Mouse (Mus musculus): Measurements from ENCODE around the gene Gcn1l1. TPM values are rescaled to one million over a fixed set of nuclear protein-coding genes. Genes with fewer than 3 reads are reported as not detected.

Gene Gcn1l1
- polyA plus RNA-seq, 1 experiment from 2014 or later = 56.9 TPM

DNA sequence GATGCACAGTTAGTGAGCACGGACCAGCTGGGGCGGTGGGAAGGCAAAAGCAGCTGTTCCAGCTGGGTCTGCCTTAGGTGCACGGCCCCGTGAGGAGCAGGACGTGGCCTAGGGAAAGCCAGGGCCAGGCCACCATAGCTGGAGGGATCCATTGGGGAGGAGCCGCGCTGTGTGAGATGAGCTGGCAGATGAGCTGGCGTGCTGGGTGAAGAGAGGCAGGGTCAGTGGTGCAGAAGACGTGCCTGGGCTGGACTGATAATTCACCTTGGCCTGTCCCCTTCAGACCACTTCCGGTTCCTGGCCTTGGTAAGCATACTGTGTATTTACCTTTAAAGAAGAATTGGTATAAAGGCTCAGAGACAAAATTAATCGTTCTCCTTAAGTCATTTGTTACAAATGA is 46.5 kb downstream of the Gcn1l1 start:
- Histone ChIP-seq H3K27me3 (ENCODE audit: insufficient read depth, poor library complexity, severe bottlenecking) (no peaks in the 10 kb centered on the region), H3K4me3 (no peak overlapping the region), H3K9me3 (no peaks in the 10 kb centered on the region), H3K36me3 (peaks cover 100% of the 10 kb centered on the region), H3K4me1 (replicated peaks) (no peaks in the 10 kb centered on the region), H3K27ac (no peak overlapping the region)
- no peak for DNase-seq (ENCODE audit: low spot score)
- 94% methylated on average over 11 of the region's 11 CpGs for WGBS

DNA sequence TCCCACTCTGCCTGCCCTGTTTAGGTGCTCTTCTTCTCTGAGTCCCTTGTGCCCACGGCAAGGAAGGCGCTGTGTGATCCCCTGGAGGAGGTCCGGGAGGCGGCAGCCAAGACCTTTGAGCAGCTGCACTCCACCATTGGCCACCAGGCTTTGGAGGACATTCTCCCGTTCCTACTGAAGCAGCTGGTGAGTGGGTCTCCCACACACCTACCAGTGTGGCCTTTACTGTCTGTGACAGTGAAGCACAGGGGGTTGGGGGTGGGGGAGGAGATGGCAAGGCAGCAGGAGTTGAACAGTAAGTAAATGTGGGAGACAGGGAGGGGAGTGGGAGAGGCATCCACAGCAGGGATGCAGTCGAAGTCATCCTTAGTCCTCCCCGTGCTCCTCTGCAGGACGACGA is 48.3 kb downstream of the Gcn1l1 start:
- no peaks in the 10 kb centered on the region for H3K4me1 ChIP-seq (replicated peaks)
- H3K4me3 ChIP-seq = no peak overlapping the region
- H3K27ac ChIP-seq = no peak overlapping the region
- H3K9me3 ChIP-seq = no peaks in the 10 kb centered on the region
- peaks cover 100% of the 10 kb centered on the region for H3K36me3 ChIP-seq
- DNase-seq (ENCODE audit: low spot score) = no peak
- H3K27me3 ChIP-seq (ENCODE audit: insufficient read depth, poor library complexity, severe bottlenecking) = no peaks in the 10 kb centered on the region
- 93% methylated on average over 9 of the region's 9 CpGs for WGBS

DNA sequence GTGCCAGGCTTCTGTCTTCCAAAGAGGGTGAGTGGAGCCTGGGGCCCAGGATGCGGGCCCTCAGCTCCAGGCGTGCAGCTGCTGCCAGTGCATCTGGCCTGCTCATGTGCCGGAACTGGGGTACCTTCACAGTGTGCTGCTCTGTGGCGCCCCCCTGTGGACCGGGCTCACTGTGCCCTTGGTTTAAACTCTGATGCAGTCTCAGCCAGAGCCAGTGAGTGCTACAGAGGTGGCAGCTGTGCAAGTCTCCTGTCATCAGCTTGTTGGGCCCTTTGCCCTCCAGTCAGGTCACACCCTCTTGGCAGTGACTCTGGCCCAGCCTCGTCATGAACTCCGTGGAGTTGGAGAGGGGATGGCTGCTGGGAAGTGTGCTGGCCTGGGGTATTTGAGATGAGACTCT is 49.9 kb downstream of the Gcn1l1 start:
- Histone ChIP-seq H3K36me3 (peaks cover 100% of the 10 kb centered on the region), H3K4me1 (replicated peaks) (no peaks in the 10 kb centered on the region), H3K4me3 (no peak overlapping the region), H3K9me3 (no peaks in the 10 kb centered on the region), H3K27ac (no peak overlapping the region), H3K27me3 (ENCODE audit: insufficient read depth, poor library complexity, severe bottlenecking) (no peaks in the 10 kb centered on the region)
- peak; percentile 38 for DNase-seq (ENCODE audit: low spot score)
- 86% methylated on average over 7 of the region's 7 CpGs for WGBS

DNA sequence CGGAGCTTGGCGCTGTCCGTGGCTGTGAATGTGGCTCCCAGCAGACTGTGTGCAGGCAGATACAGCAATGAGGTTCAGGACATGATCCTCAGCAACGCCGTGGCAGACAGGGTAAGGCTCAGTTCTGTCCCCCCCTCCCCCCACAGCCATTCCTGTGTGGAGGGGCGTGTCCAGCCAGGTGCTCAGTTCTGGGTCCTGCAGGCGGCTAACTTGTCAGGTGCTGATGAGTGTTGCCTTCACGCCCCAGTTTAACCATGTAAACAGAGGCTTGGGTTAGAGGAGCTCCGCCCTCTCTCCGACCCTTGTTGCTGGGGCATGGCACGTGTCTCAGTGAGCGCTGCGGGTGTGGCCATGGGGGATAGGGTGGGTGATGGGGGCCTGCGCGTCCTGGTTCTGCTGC is 54.6 kb downstream of the Gcn1l1 start:
- WGBS = 95% methylated on average over 15 of the region's 15 CpGs
- no peak for DNase-seq (ENCODE audit: low spot score)
- no peak overlapping the region for H3K27ac ChIP-seq
- no peaks in the 10 kb centered on the region for H3K9me3 ChIP-seq
- no peak overlapping the region for H3K4me3 ChIP-seq
- H3K36me3 ChIP-seq = peaks cover 88% of the 10 kb centered on the region
- peaks cover 12% of the 10 kb centered on the region for H3K4me1 ChIP-seq (replicated peaks)
- H3K27me3 ChIP-seq (ENCODE audit: insufficient read depth, poor library complexity, severe bottlenecking) = no peaks in the 10 kb centered on the region

DNA sequence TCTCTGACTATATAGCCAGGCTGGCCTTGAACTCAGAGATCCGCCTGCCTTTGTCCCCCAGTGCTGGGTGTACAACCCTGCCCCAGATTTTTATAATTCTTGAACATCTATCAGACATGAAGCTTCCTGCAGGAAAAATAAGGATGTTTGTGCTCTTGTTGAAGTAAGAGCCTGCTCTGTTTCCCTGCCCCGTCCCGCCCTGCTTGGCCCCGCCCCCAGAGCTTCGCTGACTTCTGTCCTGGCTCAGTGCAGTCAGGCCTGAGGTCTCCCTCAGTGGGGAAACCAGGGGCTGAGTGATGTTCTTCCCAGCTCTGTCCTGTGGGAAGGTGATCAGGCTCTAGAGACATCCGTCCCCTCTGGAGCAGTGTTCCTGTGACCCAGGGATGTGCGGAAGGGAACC is 57.6 kb downstream of the Gcn1l1 start:
- Histone ChIP-seq H3K4me3 (no peak overlapping the region), H3K27me3 (ENCODE audit: insufficient read depth, poor library complexity, severe bottlenecking) (no peaks in the 10 kb centered on the region), H3K36me3 (peaks cover 58% of the 10 kb centered on the region), H3K4me1 (replicated peaks) (peaks cover 12% of the 10 kb centered on the region), H3K9me3 (no peaks in the 10 kb centered on the region), H3K27ac (no peak overlapping the region)
- WGBS = 89% methylated on average over 7 of the region's 7 CpGs
- no peak for DNase-seq (ENCODE audit: low spot score)

DNA sequence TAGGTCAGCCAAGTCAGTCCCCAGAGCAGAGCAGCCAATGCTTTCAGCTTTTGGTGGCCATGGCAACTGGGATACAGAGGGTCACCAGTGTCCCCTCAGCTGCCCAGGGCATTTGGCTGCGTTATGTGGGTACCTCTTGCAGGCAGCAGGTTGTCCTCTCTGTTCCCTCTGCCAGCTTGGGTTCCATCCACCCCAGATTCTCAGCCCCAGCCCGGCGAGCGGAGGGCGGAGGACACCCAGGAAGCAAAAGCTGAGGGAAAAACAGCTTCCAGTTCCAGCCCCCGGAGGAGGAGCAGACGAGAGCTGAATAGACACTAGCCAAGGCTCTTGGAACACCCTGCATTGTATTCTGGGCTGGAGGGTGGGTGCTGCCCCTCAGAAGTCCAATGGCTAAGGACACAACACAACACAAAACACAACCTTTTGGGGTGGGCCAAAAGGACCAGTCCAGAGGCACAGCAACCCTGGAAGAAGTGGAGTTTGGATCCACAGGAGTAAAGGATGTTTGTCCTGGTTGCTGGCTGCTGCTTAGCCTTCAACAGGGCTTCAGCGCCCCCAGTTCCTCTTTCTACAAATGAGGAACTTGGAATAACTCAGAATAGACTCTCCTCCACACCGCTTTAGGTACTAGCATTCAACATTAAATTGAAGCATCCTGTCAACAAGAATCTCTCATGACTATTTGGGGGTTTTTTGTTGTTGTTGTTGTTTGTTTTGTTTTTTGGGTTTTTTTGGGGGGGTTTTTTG is 58.8 kb downstream of the Gcn1l1 start:
- Histone ChIP-seq H3K27ac (peak overlapping the region; percentile 35; the same call in 1 of the 2 replicates), H3K4me3 (no peak overlapping the region), H3K4me1 (replicated peaks) (peaks cover 12% of the 10 kb centered on the region), H3K9me3 (no peaks in the 10 kb centered on the region), H3K27me3 (ENCODE audit: insufficient read depth, poor library complexity, severe bottlenecking) (no peaks in the 10 kb centered on the region), H3K36me3 (peaks cover 47% of the 10 kb centered on the region)
- DNase-seq (ENCODE audit: low spot score) = peak; percentile 18
- 81% methylated on average over 9 of the region's 9 CpGs for WGBS

DNA sequence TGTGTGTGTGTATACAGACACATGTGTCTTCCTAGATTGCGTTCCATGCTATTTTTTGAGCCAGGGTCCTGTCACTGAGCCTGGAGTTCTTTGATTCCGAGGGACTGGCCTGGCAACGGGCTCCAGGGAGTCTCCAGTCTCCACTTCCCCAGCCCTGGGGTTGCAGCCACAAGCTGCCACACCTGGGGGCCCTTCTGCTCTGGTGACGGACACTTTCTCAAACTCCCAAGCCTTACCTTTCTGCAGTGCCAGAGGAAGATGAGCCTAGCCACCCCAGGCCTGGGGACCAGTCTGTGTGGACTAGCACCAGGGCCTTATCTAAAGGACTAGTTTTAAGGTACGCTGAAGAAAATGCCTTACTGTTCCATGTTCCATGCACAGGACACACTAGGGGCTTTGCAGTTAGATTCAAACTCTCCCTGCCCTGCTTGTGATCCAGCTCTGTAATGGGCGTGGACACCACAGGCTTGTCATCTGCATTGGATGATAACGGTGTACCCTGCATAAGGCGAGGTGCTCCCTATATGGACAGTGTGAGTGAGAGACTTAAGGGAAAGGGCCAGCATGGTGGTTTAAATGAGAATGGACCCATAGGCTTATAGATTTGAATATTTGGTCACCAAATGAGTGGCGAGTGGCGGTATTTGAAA is 61.3 kb downstream of the Gcn1l1 start:
- H3K36me3 ChIP-seq = peaks cover 22% of the 10 kb centered on the region
- no peaks in the 10 kb centered on the region for H3K9me3 ChIP-seq
- WGBS = 85% methylated on average over 10 of the region's 10 CpGs
- H3K27ac ChIP-seq = 0 out of 2 replicates have a peak overlapping the region, but pooled peaks have one; percentile 5
- H3K27me3 ChIP-seq (ENCODE audit: insufficient read depth, poor library complexity, severe bottlenecking) = no peaks in the 10 kb centered on the region
- peaks cover 24% of the 10 kb centered on the region for H3K4me1 ChIP-seq (replicated peaks)
- no peak overlapping the region for H3K4me3 ChIP-seq
- no peak for DNase-seq (ENCODE audit: low spot score)

DNA sequence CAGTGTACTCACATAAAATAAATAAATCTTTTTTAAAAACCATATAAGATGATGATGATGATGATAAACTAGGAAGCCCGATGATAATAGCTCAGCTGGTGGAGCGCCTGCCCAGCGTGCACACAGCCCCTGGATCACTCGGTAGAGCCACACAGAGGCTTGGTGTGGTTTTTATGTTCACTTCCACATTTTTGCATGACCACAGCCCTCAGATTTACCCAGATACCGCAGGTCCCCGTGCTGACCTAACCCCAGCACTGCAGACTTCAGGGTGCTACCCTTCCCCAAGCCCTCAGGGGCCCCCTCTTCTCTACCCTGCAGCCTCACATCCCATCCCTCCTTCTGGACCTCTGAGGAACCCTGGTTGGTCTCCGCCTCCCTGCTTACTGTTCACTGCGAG is 63.0 kb downstream of the Gcn1l1 start:
- no peak for DNase-seq (ENCODE audit: low spot score)
- WGBS = 74% methylated on average over 8 of the region's 8 CpGs
- Histone ChIP-seq H3K4me1 (replicated peaks) (peaks cover 30% of the 10 kb centered on the region), H3K4me3 (no peak overlapping the region), H3K36me3 (peaks cover 9% of the 10 kb centered on the region; the same call in 1 of the 2 replicates), H3K27ac (no peak overlapping the region), H3K27me3 (ENCODE audit: insufficient read depth, poor library complexity, severe bottlenecking) (no peaks in the 10 kb centered on the region), H3K9me3 (no peaks in the 10 kb centered on the region)

DNA sequence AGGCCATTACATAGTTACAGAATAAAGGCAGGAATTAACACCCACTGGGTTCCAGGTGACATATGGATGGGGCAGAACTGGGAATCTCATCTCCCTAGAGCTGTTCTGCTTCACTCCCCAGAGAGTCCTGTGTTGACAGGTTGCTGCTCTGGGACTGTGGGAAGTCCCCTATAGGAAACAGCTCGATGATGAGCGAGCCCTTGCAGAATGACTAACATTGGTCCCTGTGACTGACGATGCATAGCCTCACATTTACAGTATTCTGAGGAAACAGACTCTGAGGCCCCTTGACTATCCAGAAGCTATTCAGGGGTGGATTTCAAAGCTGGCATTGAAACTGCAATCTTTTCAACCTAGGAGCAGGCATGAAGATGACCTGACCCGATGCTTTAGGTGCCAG is 64.6 kb downstream of the Gcn1l1 start:
- peaks cover 36% of the 10 kb centered on the region for H3K4me1 ChIP-seq (replicated peaks)
- no peak overlapping the region for H3K4me3 ChIP-seq
- no peaks in the 10 kb centered on the region for H3K27me3 ChIP-seq (ENCODE audit: insufficient read depth, poor library complexity, severe bottlenecking)
- WGBS = 87% methylated on average over 4 of the region's 4 CpGs
- no peaks in the 10 kb centered on the region for H3K9me3 ChIP-seq
- DNase-seq (ENCODE audit: low spot score) = no peak
- no peak overlapping the region for H3K27ac ChIP-seq
- H3K36me3 ChIP-seq = peaks cover 11% of the 10 kb centered on the region

DNA sequence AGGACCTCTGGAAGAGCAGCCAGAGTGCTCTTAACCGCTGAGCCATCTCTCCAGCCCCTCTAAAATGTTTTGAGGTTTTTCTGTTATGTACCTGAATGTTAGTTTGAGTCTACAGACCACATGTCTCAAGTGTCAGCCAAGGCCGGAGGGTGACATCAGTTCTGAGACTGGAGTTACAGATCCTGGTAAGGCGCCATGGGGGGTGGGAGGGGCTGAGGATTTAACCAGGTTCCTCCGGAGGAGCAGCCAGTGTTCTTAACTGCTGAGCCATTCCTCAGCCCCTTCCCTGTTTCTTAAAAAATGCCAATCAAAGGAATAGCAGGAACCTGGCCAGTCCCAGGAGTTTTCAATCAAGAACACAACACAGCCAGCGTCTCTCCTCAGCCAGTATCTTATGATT is 65.2 kb downstream of the Gcn1l1 start:
- 54% methylated on average over 5 of the region's 5 CpGs for WGBS
- no peak for DNase-seq (ENCODE audit: low spot score)
- H3K27ac ChIP-seq = no peak overlapping the region
- H3K9me3 ChIP-seq = no peaks in the 10 kb centered on the region
- H3K4me3 ChIP-seq = peak overlapping the region; percentile 88; the same call in 1 of the 2 replicates
- peaks cover 16% of the 10 kb centered on the region for H3K36me3 ChIP-seq
- no peaks in the 10 kb centered on the region for H3K27me3 ChIP-seq (ENCODE audit: insufficient read depth, poor library complexity, severe bottlenecking)
- H3K4me1 ChIP-seq (replicated peaks) = peaks cover 42% of the 10 kb centered on the region

DNA sequence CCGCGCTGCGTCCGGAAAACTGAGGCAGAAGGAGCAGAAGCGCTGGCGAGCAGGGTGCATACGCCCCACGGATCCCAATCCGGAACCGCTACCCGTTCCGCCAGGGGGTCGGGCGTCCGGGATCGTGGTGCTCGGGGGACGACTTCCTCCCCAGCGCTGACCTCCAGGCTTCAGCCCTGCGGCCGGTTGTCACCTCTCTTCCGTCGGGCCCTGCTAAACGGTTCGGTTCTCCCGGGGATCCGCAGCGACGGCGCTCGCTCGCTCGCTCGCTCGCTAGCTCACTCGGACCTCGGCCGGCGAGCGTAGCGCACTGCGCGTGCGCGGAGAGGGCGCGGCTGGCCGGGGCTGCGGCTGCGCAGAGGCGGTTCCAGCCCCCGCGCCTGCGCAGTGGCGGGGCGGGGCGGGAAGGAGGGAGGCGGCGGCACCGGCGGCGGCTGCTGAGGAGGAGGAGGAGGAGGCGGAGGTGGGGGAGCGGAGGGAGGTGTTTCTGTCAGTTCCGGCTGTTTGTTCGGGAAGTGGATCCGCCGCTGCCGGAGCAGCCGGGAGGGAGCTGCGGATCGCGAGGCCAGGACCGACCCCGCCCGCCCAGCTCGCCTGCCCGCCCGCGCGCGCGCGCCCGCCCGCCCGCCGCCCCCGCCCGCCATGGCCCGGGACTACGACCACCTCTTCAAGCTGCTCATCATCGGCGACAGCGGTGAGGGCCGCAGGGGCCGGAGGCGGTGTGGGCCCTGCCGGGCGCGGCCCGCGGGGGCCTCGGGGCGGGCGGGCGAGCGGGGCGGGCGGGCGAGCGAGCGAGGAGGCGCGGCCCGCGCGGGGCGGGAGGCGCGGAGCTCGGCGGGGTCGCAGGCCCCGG is 66.7 kb downstream of the Gcn1l1 start, which contains the start of gene Rab35:
TSS of gene Rab35 (plus strand) at position 404 of the 853 bp plus-strand sequence.
- H3K36me3 ChIP-seq = peaks cover 18% of the 10 kb centered on the region
- peaks cover 53% of the 10 kb centered on the region for H3K4me1 ChIP-seq (replicated peaks)
- no peaks in the 10 kb centered on the region for H3K27me3 ChIP-seq (ENCODE audit: insufficient read depth, poor library complexity, severe bottlenecking)
- WGBS = 2% methylated on average over 103 of the region's 125 CpGs
- no peaks in the 10 kb centered on the region for H3K9me3 ChIP-seq
- H3K4me3 ChIP-seq = peak within 1 kb of the TSS; percentile 88
- H3K27ac ChIP-seq = peak within 1 kb of the TSS; percentile 91
- DNase-seq (ENCODE audit: low spot score) = peak; percentile 92

DNA sequence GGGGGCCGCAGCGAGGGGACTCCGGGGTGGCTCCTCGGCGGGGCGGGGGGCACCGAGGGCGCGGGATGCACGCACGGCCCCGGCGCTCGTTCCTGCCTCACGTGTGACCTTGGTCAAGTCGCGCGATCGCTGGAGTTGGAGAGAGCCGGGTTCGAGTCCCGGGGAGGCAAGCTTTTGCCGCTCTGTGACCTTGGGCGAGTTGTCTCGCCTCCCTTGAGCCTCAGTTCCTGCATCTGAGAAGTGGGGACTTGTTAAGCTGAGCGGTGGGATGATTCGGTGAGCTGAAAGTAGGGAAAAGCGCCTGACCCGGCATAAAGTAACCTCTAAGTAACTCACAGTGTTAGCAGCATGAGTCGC is 67.3 kb downstream of the Gcn1l1 start:
- Histone ChIP-seq H3K36me3 (peaks cover 24% of the 10 kb centered on the region), H3K27me3 (ENCODE audit: insufficient read depth, poor library complexity, severe bottlenecking) (no peaks in the 10 kb centered on the region), H3K4me3 (peak overlapping the region; percentile 88), H3K27ac (peak overlapping the region; percentile 91), H3K9me3 (no peaks in the 10 kb centered on the region), H3K4me1 (replicated peaks) (peaks cover 53% of the 10 kb centered on the region)
- 3% methylated on average over 30 of the region's 30 CpGs for WGBS
- DNase-seq (ENCODE audit: low spot score) = peak; percentile 38

DNA sequence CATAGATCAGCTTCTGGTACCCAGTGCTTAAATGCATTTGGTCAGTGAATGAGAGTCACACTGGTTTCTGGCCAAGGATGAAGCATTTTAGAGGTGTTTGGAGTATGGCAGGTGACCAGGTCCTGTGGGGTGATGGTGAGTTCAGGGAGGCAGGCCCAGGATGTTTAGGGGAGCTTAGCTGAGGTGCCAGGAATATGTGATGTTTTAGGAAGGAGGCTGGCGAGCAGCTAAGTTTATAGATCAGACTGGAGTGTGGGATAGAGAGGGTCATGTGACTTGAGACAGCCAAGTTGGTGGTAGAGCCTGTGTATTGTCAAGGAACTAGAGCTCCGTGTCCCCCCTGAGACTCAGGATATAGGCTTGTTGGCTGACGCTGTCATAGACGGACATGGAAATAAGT is 68.0 kb downstream of the Gcn1l1 start:
- H3K9me3 ChIP-seq = no peaks in the 10 kb centered on the region
- H3K4me3 ChIP-seq = peak overlapping the region; percentile 88
- no peaks in the 10 kb centered on the region for H3K27me3 ChIP-seq (ENCODE audit: insufficient read depth, poor library complexity, severe bottlenecking)
- H3K36me3 ChIP-seq = peaks cover 31% of the 10 kb centered on the region
- 79% methylated on average over 4 of the region's 4 CpGs for WGBS
- DNase-seq (ENCODE audit: low spot score) = no peak
- peaks cover 53% of the 10 kb centered on the region for H3K4me1 ChIP-seq (replicated peaks)
- H3K27ac ChIP-seq = no peak overlapping the region

Measured in hindbrain, embryonic 10.5 days (tissue).